Comparison of ENCODE assay signal across 8 mouse cellular contexts in the genomic region with DNA sequence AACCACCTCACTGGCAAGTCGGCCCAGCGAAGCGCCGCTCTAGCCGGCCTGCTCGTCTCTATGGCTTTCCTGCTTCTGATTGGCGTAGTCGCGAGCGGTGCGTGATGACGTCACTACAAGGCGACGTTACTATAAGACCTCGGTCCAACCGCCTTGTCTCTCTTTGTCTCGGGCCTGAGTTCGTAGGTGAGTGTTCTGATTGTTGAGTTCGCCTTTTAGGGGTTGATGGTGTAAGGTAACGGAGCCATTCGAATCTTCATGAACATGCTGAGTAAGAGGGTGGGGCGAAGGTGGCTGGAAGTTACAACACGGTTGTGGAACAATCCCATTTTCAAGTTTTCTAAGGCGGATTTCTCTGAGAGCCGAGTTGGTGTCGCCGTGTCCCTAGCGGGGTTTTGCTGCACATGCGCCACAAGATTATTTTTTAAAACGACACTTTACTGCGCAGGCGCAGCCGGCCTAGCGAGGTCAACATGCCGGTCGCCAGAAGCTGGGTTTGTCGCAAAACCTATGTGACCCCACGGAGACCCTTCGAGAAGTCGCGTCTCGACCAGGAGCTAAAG. TPM values are rescaled to one million over a fixed set of nuclear protein-coding genes. Genes with fewer than 3 reads are reported as not detected.
A peak's percentile ranks its signal among the peaks of the same experiment; 100 is the strongest.
DNase-seq lines count a peak whose midpoint lies in the region; ATAC-seq lines count a peak whose summit lies in the region.

A gene (plus strand): TSS at position 115 of the 563 bp plus-strand sequence.

- H3K4me2 ChIP-seq in hindbrain, embryonic 11.5 days (replicated peaks; ENCODE audit: low read depth, low read length): peak within 1 kb of the TSS; percentile 82

- H3K9me3 ChIP-seq in hindbrain, embryonic 11.5 days (ENCODE audit: control insufficient read depth, low read length): no peaks in the 10 kb centered on the region

- ATAC-seq in hindbrain, embryonic 11.5 days (ENCODE audit: low FRiP score): peak; percentile 95

- peak; percentile 93 for DNase-seq in Muller cell, postnatal 12 days (ENCODE audit: inconsistent ontology term)
- peak; percentile 97 for DNase-seq in cerebellum, adult 9-11 months
- peak; percentile 97 to 99 for DNase-seq in frontal cortex, adult 2 months (ENCODE audit: extremely low spot score in 1 of 2, low spot score in 1 of 2)
- DNase-seq in hindbrain, embryonic 11.5 days (ENCODE audit: low spot score): peak; percentile 97
- peak; percentile 96 to 97 for DNase-seq in layer of hippocampus, postnatal 10 days (ENCODE audit: low spot score in 2 of 2)
- peak; percentile 98 for DNase-seq in lung, postnatal 10 days
- peak; percentile 94 for DNase-seq in ovary, postnatal 36 days (ENCODE audit: low spot score)
- peak; percentile 95 for DNase-seq in thymus, postnatal 25 days

- H3K4me1 ChIP-seq in hindbrain, embryonic 11.5 days (replicated peaks; ENCODE audit: control insufficient read depth, insufficient read depth, low read length): peaks cover 2% of the 10 kb centered on the region; the same call in 1 of the 2 replicates

- H3K36me3 ChIP-seq in hindbrain, embryonic 11.5 days (ENCODE audit: control insufficient read depth, insufficient read depth, low read length): peaks cover 8% of the 10 kb centered on the region; the same call in 1 of the 2 replicates

- 2% methylated on average over 42 of the region's 42 CpGs for WGBS in hindbrain, embryonic 11.5 days

- H3K27me3 ChIP-seq in hindbrain, embryonic 11.5 days (ENCODE audit: control insufficient read depth, insufficient read depth, low read length): no peaks in the 10 kb centered on the region

- H3K4me3 ChIP-seq in hindbrain, embryonic 11.5 days (ENCODE audit: low read depth, low read length): peak within 1 kb of the TSS; percentile 84

- H3K9ac ChIP-seq in hindbrain, embryonic 11.5 days (ENCODE audit: low read depth, low read length): peak within 1 kb of the TSS; percentile 86

- H3K27ac ChIP-seq in hindbrain, embryonic 11.5 days (ENCODE audit: low read depth, low read length): peak within 1 kb of the TSS; percentile 88

RNA-seq across cellular contexts. Expression of the gene that starts here (rescaled TPM):
- 852 and 1,031 TPM in 2 replicates for polyA plus RNA-seq in frontal cortex, adult 2 months (2012; rRNA removed)
- polyA plus RNA-seq in hindbrain, embryonic 11.5 days (2014; fragmentation: Nextera tagmentation; extraction: Ambion mirVana): 1,221 and 1,232 TPM in 2 replicates
- 100 to 1,000 TPM; 554 to 633 TPM for total RNA-seq in layer of hippocampus, postnatal 10 days (2021)

Comparison
In these comparisons a context has a peak if more than half of its experiments do, and no peak if none do; other contexts are left out.
1. Peak in every context shown above with its lines: DNase-seq, ATAC-seq, H3K4me3 ChIP-seq and H3K27ac ChIP-seq.